Mouse (Mus musculus): ENCODE results near the gene Gpd1. TPM values are rescaled to one million over a fixed set of nuclear protein-coding genes. Genes with fewer than 3 reads are reported as not detected.

Gene Gpd1
- total and polyA plus RNA-seq, 2 experiments from 2014 or later, result 1.2 to 2.8 TPM

GRCm38 (mm10) chr15:99703104-99703503, 14.2 kb upstream of the Gpd1 start:
- TF ChIP-seq CTCF (IDR thresholded peaks at IDR 0.05), result no peak
- Histone ChIP-seq H3K9ac (replicated peaks; ENCODE audit: low read length, poor library complexity, severe bottlenecking) (peak overlapping the region; percentile 98), H3K27me3 (ENCODE audit: insufficient read depth, low read length) (no peaks in the 10 kb centered on the region), H3K36me3 (ENCODE audit: insufficient read depth, low read length) (peaks cover 34% of the 10 kb centered on the region), H3K4me2 (ENCODE audit: low read depth, low read length, poor library complexity, severe bottlenecking) (peak overlapping the region; percentile 84), H3K4me1 (ENCODE audit: insufficient read depth, low read length) (peaks cover 15% of the 10 kb centered on the region), H3K27ac (ENCODE audit: low read depth, low read length) (peak overlapping the region; percentile 96), H3K4me3 (ENCODE audit: low read depth, low read length) (peak overlapping the region; percentile 93), H3K9me3 (ENCODE audit: low read length) (no peaks in the 10 kb centered on the region)
- no peak for ATAC-seq (ENCODE audit: low FRiP score)
- DNase-seq (ENCODE audit: low spot score), result no peak
- 51% methylated on average over 9 of the region's 9 CpGs for WGBS

DNA sequence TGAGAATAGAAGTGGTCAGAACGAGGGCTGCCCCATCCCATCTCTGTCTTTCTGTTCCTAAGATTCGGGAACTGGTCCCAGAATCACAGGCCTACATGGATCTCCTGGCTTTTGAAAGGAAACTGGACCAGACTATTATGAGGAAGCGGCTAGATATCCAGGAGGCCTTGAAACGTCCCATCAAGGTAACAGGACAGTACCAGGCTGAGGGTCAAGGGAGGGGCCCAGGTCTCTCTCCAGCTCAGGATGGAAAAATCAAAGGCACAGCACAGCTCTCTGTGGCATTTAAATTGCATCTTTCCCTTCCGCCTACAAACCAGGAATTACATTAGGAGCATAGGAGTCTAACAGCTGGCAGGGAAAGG, 13.7 kb upstream of the Gpd1 start:
- DNase-seq (ENCODE audit: low spot score) (no peak), ATAC-seq (ENCODE audit: low FRiP score) (no peak)
- Histone ChIP-seq H3K27ac (ENCODE audit: low read depth, low read length) (0 out of 2 replicates have a peak overlapping the region, but pooled peaks have one; percentile 18), H3K4me1 (ENCODE audit: insufficient read depth, low read length) (peaks cover 15% of the 10 kb centered on the region), H3K4me2 (ENCODE audit: low read depth, low read length, poor library complexity, severe bottlenecking) (peak overlapping the region; percentile 84), H3K36me3 (ENCODE audit: insufficient read depth, low read length) (peaks cover 30% of the 10 kb centered on the region), H3K9me3 (ENCODE audit: low read length) (no peaks in the 10 kb centered on the region), H3K27me3 (ENCODE audit: insufficient read depth, low read length) (no peaks in the 10 kb centered on the region), H3K9ac (replicated peaks; ENCODE audit: low read length, poor library complexity, severe bottlenecking) (0 out of 2 replicates have a peak overlapping the region, but pooled peaks have one; percentile 98), H3K4me3 (ENCODE audit: low read depth, low read length) (peak overlapping the region; percentile 93; the same call in 1 of the 2 replicates)
- TF ChIP-seq CTCF (IDR thresholded peaks at IDR 0.05), result no peak
- 56% methylated on average over 5 of the region's 5 CpGs for WGBS

DNA sequence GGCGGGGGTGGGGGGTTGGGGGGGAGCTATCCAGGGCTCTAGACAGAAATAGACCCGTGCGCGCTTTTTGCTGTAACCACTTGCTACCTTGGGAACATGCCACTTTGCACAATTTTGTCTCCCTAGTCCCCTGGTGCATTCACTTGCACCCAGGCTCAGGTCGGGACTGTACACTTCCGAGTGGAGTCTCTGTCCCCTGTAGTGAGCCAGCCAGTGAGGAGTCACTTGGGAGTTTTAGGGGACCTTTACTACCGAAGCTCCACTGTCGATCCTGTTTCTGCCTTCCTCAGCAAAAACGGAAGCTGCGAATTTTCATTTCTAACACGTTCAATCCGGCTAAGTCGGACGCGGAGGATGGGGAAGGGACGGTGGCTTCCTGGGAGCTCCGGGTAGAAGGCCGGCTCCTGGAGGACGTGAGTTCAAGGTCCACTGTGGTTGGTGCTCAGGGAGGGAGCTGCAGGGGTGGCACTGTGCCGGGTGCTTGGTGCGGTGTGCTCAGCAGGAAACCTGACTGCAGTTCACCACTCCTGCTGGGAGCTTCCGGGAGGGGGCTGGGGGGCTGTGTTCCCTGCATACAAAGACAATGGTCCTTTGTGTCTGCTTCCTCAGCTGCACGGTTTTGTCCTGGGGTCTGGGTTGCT, 13.2 kb upstream of the Gpd1 start:
- Histone ChIP-seq H3K27me3 (ENCODE audit: insufficient read depth, low read length) (no peaks in the 10 kb centered on the region), H3K4me1 (ENCODE audit: insufficient read depth, low read length) (peaks cover 15% of the 10 kb centered on the region), H3K4me2 (ENCODE audit: low read depth, low read length, poor library complexity, severe bottlenecking) (peak overlapping the region; percentile 84), H3K9me3 (ENCODE audit: low read length) (no peaks in the 10 kb centered on the region), H3K9ac (replicated peaks; ENCODE audit: low read length, poor library complexity, severe bottlenecking) (peak overlapping the region; percentile 98), H3K36me3 (ENCODE audit: insufficient read depth, low read length) (peaks cover 30% of the 10 kb centered on the region), H3K4me3 (ENCODE audit: low read depth, low read length) (peak overlapping the region; percentile 93), H3K27ac (ENCODE audit: low read depth, low read length) (peak overlapping the region; percentile 19; the same call in 1 of the 2 replicates)
- ATAC-seq (ENCODE audit: low FRiP score) (no peak), DNase-seq (ENCODE audit: low spot score) (no peak)
- TF ChIP-seq CTCF (IDR thresholded peaks at IDR 0.05), result no peak
- 16% methylated on average over 23 of the region's 23 CpGs for WGBS

DNA sequence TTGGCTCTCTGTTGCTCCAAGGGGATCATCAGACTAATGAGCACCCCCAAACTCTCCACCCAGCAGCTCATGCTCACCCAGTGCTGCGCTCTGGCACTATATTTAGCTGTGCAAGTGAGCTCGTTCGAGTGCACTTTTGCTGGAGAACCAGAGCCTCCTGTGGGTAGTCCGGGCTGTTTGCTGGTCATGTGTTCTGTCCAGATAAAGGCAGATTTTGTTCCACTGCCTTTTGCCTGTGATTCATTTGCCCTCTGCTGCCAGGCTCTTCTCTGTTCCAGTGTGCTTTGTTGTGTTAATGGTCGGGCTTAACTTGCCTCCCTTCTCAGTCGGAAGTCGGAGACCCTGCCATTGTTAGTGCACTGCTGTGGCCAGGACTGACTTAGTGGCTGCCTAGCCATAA, 12.4 kb upstream of the Gpd1 start:
- 20% methylated on average over 7 of the region's 7 CpGs for WGBS
- no peak for TF ChIP-seq CTCF (IDR thresholded peaks at IDR 0.05)
- no peaks in the 10 kb centered on the region for H3K27me3 ChIP-seq (ENCODE audit: insufficient read depth, low read length)
- ATAC-seq (ENCODE audit: low FRiP score) (no peak), DNase-seq (ENCODE audit: low spot score) (peak; percentile 24)
- H3K4me3 ChIP-seq (ENCODE audit: low read depth, low read length), result no peak overlapping the region
- 0 out of 2 replicates have a peak overlapping the region, but pooled peaks have one; percentile 19 for H3K27ac ChIP-seq (ENCODE audit: low read depth, low read length)
- no peaks in the 10 kb centered on the region for H3K9me3 ChIP-seq (ENCODE audit: low read length)
- H3K4me2 ChIP-seq (ENCODE audit: low read depth, low read length, poor library complexity, severe bottlenecking), result peak overlapping the region; percentile 84
- no peak overlapping the region for H3K9ac ChIP-seq (replicated peaks; ENCODE audit: low read length, poor library complexity, severe bottlenecking)
- H3K36me3 ChIP-seq (ENCODE audit: insufficient read depth, low read length), result peaks cover 32% of the 10 kb centered on the region
- H3K4me1 ChIP-seq (ENCODE audit: insufficient read depth, low read length), result peaks cover 15% of the 10 kb centered on the region

DNA sequence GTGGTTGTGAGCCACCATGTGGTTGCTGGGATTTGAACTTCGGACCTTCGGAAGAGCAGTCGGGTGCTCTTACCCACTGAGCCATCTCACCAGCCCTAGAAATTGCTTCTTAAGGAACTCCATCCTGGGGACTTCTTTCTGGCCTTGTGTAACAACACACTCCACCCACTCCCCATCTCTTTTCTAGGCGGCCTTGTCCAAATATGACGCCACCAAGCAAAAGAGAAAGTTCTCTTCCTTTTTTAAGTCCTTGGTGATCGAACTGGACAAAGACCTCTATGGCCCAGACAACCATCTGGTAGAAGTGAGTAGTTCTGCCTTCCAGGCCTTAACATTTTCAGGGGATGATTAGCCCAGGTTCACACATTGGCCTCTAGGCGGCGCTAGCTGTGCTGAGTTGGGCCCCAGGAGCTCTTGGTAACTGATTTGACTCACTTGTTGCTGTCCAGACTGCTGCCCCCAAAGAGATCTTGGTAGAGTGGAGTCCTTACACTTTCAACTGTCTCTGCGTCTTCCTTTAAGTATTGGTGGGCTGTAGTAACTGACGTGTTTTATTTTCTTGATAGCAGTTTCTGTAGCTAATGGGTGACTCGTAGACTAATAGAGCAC, 11.8 kb upstream of the Gpd1 start, which contains the start of gene Gm17349:
Gene Gm17349, minus strand, starts transcription at position 51 of the 609 bp plus-strand sequence.
- peak within 1 kb of the TSS; percentile 84 for H3K4me2 ChIP-seq (ENCODE audit: low read depth, low read length, poor library complexity, severe bottlenecking)
- peaks cover 38% of the 10 kb centered on the region for H3K36me3 ChIP-seq (ENCODE audit: insufficient read depth, low read length)
- 61% methylated on average over 11 of the region's 11 CpGs for WGBS
- peak within 1 kb of the TSS; percentile 93 for H3K4me3 ChIP-seq (ENCODE audit: low read depth, low read length)
- DNase-seq (ENCODE audit: low spot score) (peak; percentile 81), ATAC-seq (ENCODE audit: low FRiP score) (no peak)
- peak within 1 kb of the TSS; percentile 19 for H3K27ac ChIP-seq (ENCODE audit: low read depth, low read length)
- H3K4me1 ChIP-seq (ENCODE audit: insufficient read depth, low read length), result peaks cover 15% of the 10 kb centered on the region
- H3K9ac ChIP-seq (replicated peaks; ENCODE audit: low read length, poor library complexity, severe bottlenecking), result peak within 1 kb of the TSS; percentile 98
- H3K27me3 ChIP-seq (ENCODE audit: insufficient read depth, low read length), result no peaks in the 10 kb centered on the region
- peak; percentile 80 for TF ChIP-seq CTCF (IDR thresholded peaks at IDR 0.05)
- H3K9me3 ChIP-seq (ENCODE audit: low read length), result no peaks in the 10 kb centered on the region

- H3K4me3 ChIP-seq (ENCODE audit: low read depth, low read length), result no peak overlapping the region
- peaks cover 64% of the 10 kb centered on the region for H3K36me3 ChIP-seq (ENCODE audit: insufficient read depth, low read length)
- DNase-seq (ENCODE audit: low spot score), result no peak
- ATAC-seq (ENCODE audit: low FRiP score), result no peak
- H3K4me2 ChIP-seq (ENCODE audit: low read depth, low read length, poor library complexity, severe bottlenecking), result no peak overlapping the region
- no peaks in the 10 kb centered on the region for H3K9me3 ChIP-seq (ENCODE audit: low read length)
- no peaks in the 10 kb centered on the region for H3K27me3 ChIP-seq (ENCODE audit: insufficient read depth, low read length)
- 93% methylated on average over 13 of the region's 13 CpGs for WGBS
- no peak overlapping the region for H3K9ac ChIP-seq (replicated peaks; ENCODE audit: low read length, poor library complexity, severe bottlenecking)
- TF ChIP-seq CTCF (IDR thresholded peaks at IDR 0.05), result no peak
- peaks cover 12% of the 10 kb centered on the region for H3K4me1 ChIP-seq (ENCODE audit: insufficient read depth, low read length)
- no peak overlapping the region for H3K27ac ChIP-seq (ENCODE audit: low read depth, low read length)
These were observed 9.1 kb upstream of the Gpd1 start for GRCm38 (mm10) chr15:99708176-99708575.

Data from midbrain, postnatal 0 days (tissue).